In the genomic region with DNA sequence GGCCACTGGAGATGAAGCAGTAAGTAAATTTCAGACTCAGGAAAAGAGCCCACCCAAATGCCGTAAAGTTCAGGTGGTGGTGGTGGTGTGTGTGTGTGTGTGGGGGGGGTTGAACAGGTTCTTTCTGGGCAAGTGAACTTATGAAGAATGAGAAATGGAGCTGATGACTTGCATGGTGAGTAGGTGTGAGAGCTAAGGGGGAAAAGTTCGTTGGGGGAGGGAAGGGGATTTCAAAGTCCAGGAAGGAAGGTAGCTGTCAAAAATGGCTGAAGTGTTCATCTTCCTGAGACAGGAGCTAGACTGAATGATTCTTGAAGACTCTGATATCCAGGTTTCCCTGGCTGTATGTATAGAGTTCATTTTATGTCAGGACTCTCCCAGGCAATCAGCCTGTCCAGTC, we compare ENCODE assay signal across 17 mouse cellular contexts. TPM values are rescaled to one million over a fixed set of nuclear protein-coding genes. Genes with fewer than 3 reads are reported as not detected.
DNase-seq lines count a peak whose midpoint lies in the region; ATAC-seq and TF ChIP-seq lines count a peak whose summit lies in the region.
"Had no signal": no experiment of that assay in that cellular context is flagged by ENCODE, and none has a peak within 500 bp of the region (broad histone marks: within the 10 kb centered on the region; RNA-seq: fewer than 3 reads in every experiment).

No protein-coding gene starts in this region.

- TF ChIP-seq POLR2A in spleen, adult 2 months (IDR thresholded peaks at IDR 0.05; ENCODE audit: low read depth, low read length) = no peak
- TF ChIP-seq POLR2A in cerebellum, adult 2 months (IDR thresholded peaks at IDR 0.05; ENCODE audit: borderline replicate concordance, insufficient read depth, low read length) = no peak

- ATAC-seq in CD4-positive, CD25-positive, alpha-beta regulatory T cell, adult 4 months = no peak
- no peak for ATAC-seq in liver, embryonic 15.5 days (ENCODE audit: insufficient read depth)
- ATAC-seq: hindbrain, embryonic 16.5 days had no signal

- 44% methylated on average over 2 of the region's 2 CpGs for WGBS in spleen, adult 2 months
- 38% methylated on average over 2 of the region's 2 CpGs for WGBS in liver, embryonic 15.5 days (ENCODE audit: insufficient replicate concordance)
- WGBS in cerebellum, adult 2 months = 76% methylated on average over 2 of the region's 2 CpGs

- H3K36me3 ChIP-seq in spleen, adult 2 months (ENCODE audit: control insufficient read depth, insufficient read depth, low read length) = peaks cover 10% of the 10 kb centered on the region
- H3K36me3 ChIP-seq in liver, embryonic 15.5 days (replicated peaks) = no peaks in the 10 kb centered on the region
- H3K36me3 ChIP-seq: midbrain, embryonic 12.5 days had no signal

- no peaks in the 10 kb centered on the region for H3K27me3 ChIP-seq in spleen, adult 2 months (ENCODE audit: control insufficient read depth, insufficient read depth, low read length)
- no peaks in the 10 kb centered on the region for H3K27me3 ChIP-seq in liver, embryonic 15.5 days
- H3K27me3 ChIP-seq in cerebellum, adult 2 months (ENCODE audit: control insufficient read depth, insufficient read depth, low read length) = no peaks in the 10 kb centered on the region
- H3K27me3 ChIP-seq: midbrain, embryonic 12.5 days had no signal

- TF ChIP-seq CTCF in spleen, adult 2 months (IDR thresholded peaks at IDR 0.05; ENCODE audit: extremely low read depth, insufficient read depth, insufficient read length, insufficient replicate concordance) = no peak
- TF ChIP-seq CTCF in cerebellum, adult 2 months (IDR thresholded peaks at IDR 0.05; ENCODE audit: borderline replicate concordance, insufficient read depth, low read depth, low read length) = no peak

- no peak overlapping the region for H3K9ac ChIP-seq in liver, embryonic 15.5 days
- H3K9ac ChIP-seq: midbrain, embryonic 12.5 days had no signal

- H3K4me3 ChIP-seq in spleen, adult 2 months (ENCODE audit: extremely low read depth, insufficient read depth, insufficient read length) = peak overlapping the region; percentile 88
- peak overlapping the region; percentile 33 for H3K4me3 ChIP-seq in liver, embryonic 15.5 days (replicated peaks)
- no peak overlapping the region for H3K4me3 ChIP-seq in cerebellum, adult 2 months (replicated peaks; ENCODE audit: insufficient read depth, low read depth, low read length)
- H3K4me3 ChIP-seq: midbrain, embryonic 12.5 days had no signal

- peak; percentile 45 for DNase-seq in CD4-positive, CD25-positive, alpha-beta regulatory T cell, adult 2 months (ENCODE audit: low read depth, low spot score)
- DNase-seq in spleen, adult 2 months (ENCODE audit: low read depth in 1 of 2, low spot score in 2 of 2) = no peak
- DNase-seq in spleen, postnatal 4 days (ENCODE audit: low spot score in 2 of 2) = no peak
- DNase-seq in thymus, postnatal 25 days = peak; percentile 27
- DNase-seq in cerebellum, adult 2 months = no peak
- DNase-seq in cerebellum, postnatal 14 days = no peak
- DNase-seq: adrenal gland, postnatal 14 days; cerebellum, adult 9-11 months; heart, postnatal 4 days; kidney, adult 8-10 months; kidney, postnatal 4 days; lung, postnatal 14 days; right cerebral cortex, postnatal 25 days had no signal

- H3K4me2 ChIP-seq in liver, embryonic 15.5 days = peak overlapping the region; percentile 15; the same call in 1 of the 2 replicates
- H3K4me2 ChIP-seq: midbrain, embryonic 12.5 days had no signal

- H3K4me1 ChIP-seq in spleen, adult 2 months (ENCODE audit: control insufficient read depth, insufficient read depth, insufficient read length) = peaks cover 29% of the 10 kb centered on the region
- peaks cover 6% of the 10 kb centered on the region; the same call in 1 of the 2 replicates for H3K4me1 ChIP-seq in liver, embryonic 15.5 days (replicated peaks)
- H3K4me1 ChIP-seq in cerebellum, adult 2 months (ENCODE audit: control insufficient read depth, insufficient read depth, low read length) = no peaks in the 10 kb centered on the region
- H3K4me1 ChIP-seq: midbrain, embryonic 12.5 days had no signal

- H3K9me3 ChIP-seq in liver, embryonic 15.5 days (replicated peaks) = no peaks in the 10 kb centered on the region
- H3K9me3 ChIP-seq: midbrain, embryonic 12.5 days had no signal

- H3K27ac ChIP-seq in spleen, adult 2 months (ENCODE audit: insufficient read depth, low read length) = peak overlapping the region; percentile 98
- no peak overlapping the region for H3K27ac ChIP-seq in liver, embryonic 15.5 days (replicated peaks)
- no peak overlapping the region for H3K27ac ChIP-seq in cerebellum, adult 2 months (ENCODE audit: insufficient read depth, low read length)
- H3K27ac ChIP-seq: midbrain, embryonic 12.5 days had no signal

RNA-seq across cellular contexts. Expression of a gene that starts 1.0 kb away (rescaled TPM):
- polyA plus RNA-seq in CD4-positive, CD25-positive, alpha-beta regulatory T cell, adult 4 months (2017; shearing (Covaris generic)) = 100 to 1,000 TPM; 332 to 499 TPM
- polyA plus RNA-seq in spleen, adult 2 months (2012; rRNA removed) = 100 and 106 TPM in 2 replicates
- polyA plus RNA-seq in liver, embryonic 15.5 days (2015; fragmentation: Nextera tagmentation; extraction: Ambion mirVana) = 8.8 and 9.9 TPM in 2 replicates
- 0.56 and 0.59 TPM in 2 replicates for polyA plus RNA-seq in cerebellum, adult 2 months (2012; rRNA removed)

RNA-seq across cellular contexts. Expression of a gene that starts 38.7 kb away (rescaled TPM):
- under 1 TPM in 1 of 2 experiments, not detected in 1; 0.59 TPM for polyA plus RNA-seq in CD4-positive, CD25-positive, alpha-beta regulatory T cell, adult 4 months (2017; shearing (Covaris generic))
- polyA plus RNA-seq in spleen, adult 2 months (2012; rRNA removed) = 0.05 and 0.08 TPM in 2 replicates
- polyA plus RNA-seq in liver, embryonic 15.5 days (2015; fragmentation: Nextera tagmentation; extraction: Ambion mirVana) = 0.02 and 0.03 TPM in 2 replicates
- 0.08 and 0.13 TPM in 2 replicates for polyA plus RNA-seq in cerebellum, adult 2 months (2012; rRNA removed)

Comparison
In these comparisons a context has a peak if more than half of its experiments do, and no peak if none do; other contexts are left out.
1. DNase-seq: peak in CD4-positive, CD25-positive, alpha-beta regulatory T cell, adult 2 months (single experiment) and thymus, postnatal 25 days (single experiment); none in spleen, adult 2 months (0 of 2), spleen, postnatal 4 days (0 of 2), cerebellum, adult 2 months (0 of 2) and cerebellum, postnatal 14 days (0 of 2).